Mouse (Mus musculus): ENCODE results near the gene Ccdc171. TPM values are rescaled to one million over a fixed set of nuclear protein-coding genes. Genes with fewer than 3 reads are reported as not detected.
"Not testable (repeated sequence)": the region's sequence is repeated elsewhere in the genome, so short reads cannot be mapped to it uniquely, and the experiment has no call there.

Gene Ccdc171
- total RNA-seq, 2 experiments from 2014 or later: 22.4 to 27.3 TPM

- no peak for ATAC-seq (replicated peaks; ENCODE audit: low FRiP score, low TSS enrichment, poor library complexity, severe bottlenecking)
Measured at GRCm38 (mm10) chr4:83522066-83522465, 3.3 kb upstream of the Ccdc171 start.

DNA sequence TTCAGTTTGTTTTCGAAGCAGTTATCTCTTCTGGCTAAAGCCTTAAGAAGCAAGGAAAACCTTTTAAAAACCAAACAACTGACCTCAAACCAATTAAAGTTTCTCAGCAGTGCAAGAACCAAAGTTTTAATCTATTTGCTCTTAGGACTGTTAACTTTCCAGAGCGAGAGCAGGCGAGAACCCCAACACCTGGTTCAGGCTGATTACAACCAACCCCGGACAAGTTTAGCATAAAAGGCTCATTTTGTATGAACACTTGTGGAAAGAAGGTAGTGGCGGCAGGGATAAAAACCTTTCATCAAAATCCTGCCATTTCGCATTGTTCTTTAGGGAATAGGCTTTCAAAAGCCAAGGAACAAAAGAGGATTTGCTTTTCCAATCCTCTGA lies 896 bp upstream of the Ccdc171 start:
- peak; percentile 38 for ATAC-seq (replicated peaks; ENCODE audit: low FRiP score, low TSS enrichment, poor library complexity, severe bottlenecking)

- ATAC-seq (replicated peaks; ENCODE audit: low FRiP score, low TSS enrichment, poor library complexity, severe bottlenecking): peak; percentile 61
Measured at GRCm38 (mm10) chr4:83525690-83526055, 328 bp downstream of the Ccdc171 start.

DNA sequence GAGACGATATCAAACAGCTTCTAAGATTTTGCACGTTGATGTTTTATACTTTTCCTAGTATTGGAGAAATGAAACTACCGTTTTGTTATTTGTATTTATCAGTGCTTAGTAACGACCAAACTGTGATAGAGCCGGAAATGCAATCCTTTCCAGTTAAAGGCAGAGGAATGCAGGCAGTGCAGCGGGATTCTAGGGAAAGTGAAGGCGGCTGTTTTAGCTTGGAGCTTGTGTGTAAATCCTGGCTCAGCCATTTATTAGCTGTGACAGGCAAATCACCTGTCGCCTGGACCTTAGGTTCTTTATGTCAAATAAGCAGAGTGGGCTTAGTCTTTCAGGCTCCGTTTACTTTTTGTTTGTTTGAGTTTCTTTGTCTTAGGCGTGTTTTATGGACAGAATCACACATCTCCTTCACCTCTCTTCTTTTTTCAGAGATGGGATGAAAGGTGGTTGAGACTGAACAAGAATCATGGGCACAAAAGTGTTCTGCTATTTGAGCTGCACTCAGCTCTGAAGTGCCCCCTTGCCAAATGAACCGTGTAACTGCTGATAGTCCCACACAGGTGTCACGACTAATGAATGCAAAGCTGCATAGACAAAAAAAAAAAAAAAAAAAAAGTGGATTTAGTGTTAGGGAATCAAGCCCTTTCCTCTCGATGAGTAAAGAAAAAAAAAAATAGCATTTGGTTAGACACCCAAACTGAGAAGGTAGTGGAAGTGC lies 1.1 kb downstream of the Ccdc171 start:
- 0 out of 2 replicates have a peak, but pooled peaks have one; percentile 7 for ATAC-seq (replicated peaks; ENCODE audit: low FRiP score, low TSS enrichment, poor library complexity, severe bottlenecking)

DNA sequence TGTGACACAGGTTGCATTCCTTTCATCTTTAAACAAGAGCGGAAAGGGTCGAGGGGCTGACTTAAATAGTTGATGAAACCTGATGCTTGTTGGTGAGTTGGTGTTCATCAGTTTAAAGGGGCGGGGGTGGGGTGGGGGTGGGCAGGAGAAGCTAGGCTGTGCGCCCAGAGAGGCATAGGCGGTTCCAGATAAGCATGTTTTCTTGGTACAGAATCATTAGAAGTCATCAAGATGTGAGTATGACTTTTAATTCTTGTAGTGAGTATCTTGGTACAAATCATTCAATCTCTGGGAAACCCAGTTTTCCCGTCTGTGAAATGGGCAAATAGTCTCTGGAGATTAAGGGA lies 1.6 kb downstream of the Ccdc171 start:
- no peak for ATAC-seq (replicated peaks; ENCODE audit: low FRiP score, low TSS enrichment, poor library complexity, severe bottlenecking)

- no peak for ATAC-seq (replicated peaks; ENCODE audit: low FRiP score, low TSS enrichment, poor library complexity, severe bottlenecking)
Measured at GRCm38 (mm10) chr4:83527921-83528320, 2.6 kb downstream of the Ccdc171 start.

- ATAC-seq (replicated peaks; ENCODE audit: low FRiP score, low TSS enrichment, poor library complexity, severe bottlenecking): not testable (repeated sequence)
Measured at GRCm38 (mm10) chr4:83530060-83530459, 4.7 kb downstream of the Ccdc171 start.

GRCm38 (mm10) chr4:83533168-83533911 lies 8.0 kb downstream of the Ccdc171 start:
- peak; percentile 63; the same call in 1 of the 2 replicates for ATAC-seq (replicated peaks; ENCODE audit: low FRiP score, low TSS enrichment, poor library complexity, severe bottlenecking)

DNA sequence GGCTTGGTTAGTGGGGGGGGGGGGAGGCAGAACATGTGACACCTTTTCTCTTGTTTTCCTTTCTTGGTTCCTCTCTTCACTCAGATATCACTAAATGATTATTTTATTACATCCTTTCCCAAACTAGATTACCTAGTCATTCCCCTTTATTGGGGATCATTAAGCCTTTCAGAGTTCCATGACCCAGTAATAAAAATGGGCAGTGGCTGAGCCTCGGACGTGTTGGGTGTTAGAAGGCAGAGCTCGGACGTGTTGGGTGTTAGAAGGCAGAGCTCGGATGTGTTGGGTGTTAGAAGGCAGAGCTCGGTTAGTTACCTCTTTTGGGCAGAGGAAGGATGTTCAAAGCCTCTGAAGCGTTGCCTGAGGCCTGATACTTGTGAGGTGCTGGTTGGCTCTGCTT lies 8.7 kb downstream of the Ccdc171 start:
- ATAC-seq (replicated peaks; ENCODE audit: low FRiP score, low TSS enrichment, poor library complexity, severe bottlenecking): no peak

DNA sequence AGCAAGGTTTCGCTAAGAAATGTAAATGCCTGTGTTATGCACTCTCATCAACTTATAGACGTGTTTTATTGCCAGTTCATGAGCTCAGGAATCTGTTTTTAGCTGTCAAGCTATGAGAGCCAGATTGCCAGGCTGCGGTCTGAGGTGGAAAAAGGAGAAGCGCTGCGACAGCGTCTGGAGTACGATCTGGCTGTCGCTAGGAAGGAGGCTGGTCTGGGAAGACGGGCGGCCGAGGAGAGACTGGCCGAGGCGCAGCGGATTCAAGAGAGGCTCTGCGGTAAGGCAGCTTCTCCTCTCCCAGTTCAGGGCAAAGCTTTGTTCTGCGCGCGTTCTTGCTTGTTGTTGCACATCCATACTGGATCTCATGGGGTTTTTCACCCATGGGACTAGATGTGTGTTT lies 24.2 kb downstream of the Ccdc171 start:
- no peak for ATAC-seq (replicated peaks; ENCODE audit: low FRiP score, low TSS enrichment, poor library complexity, severe bottlenecking)

- peak; percentile 54 for ATAC-seq (replicated peaks; ENCODE audit: low FRiP score, low TSS enrichment, poor library complexity, severe bottlenecking)
Measured at GRCm38 (mm10) chr4:83567190-83568113, 42.1 kb downstream of the Ccdc171 start.

GRCm38 (mm10) chr4:83568145-83568544 lies 42.8 kb downstream of the Ccdc171 start:
- ATAC-seq (replicated peaks; ENCODE audit: low FRiP score, low TSS enrichment, poor library complexity, severe bottlenecking): not testable (repeated sequence)

- peak; percentile 74 for ATAC-seq (replicated peaks; ENCODE audit: low FRiP score, low TSS enrichment, poor library complexity, severe bottlenecking)
Measured at GRCm38 (mm10) chr4:83570569-83570968, 45.2 kb downstream of the Ccdc171 start.

GRCm38 (mm10) chr4:83571033-83571432 lies 45.7 kb downstream of the Ccdc171 start:
- ATAC-seq (replicated peaks; ENCODE audit: low FRiP score, low TSS enrichment, poor library complexity, severe bottlenecking): no peak

DNA sequence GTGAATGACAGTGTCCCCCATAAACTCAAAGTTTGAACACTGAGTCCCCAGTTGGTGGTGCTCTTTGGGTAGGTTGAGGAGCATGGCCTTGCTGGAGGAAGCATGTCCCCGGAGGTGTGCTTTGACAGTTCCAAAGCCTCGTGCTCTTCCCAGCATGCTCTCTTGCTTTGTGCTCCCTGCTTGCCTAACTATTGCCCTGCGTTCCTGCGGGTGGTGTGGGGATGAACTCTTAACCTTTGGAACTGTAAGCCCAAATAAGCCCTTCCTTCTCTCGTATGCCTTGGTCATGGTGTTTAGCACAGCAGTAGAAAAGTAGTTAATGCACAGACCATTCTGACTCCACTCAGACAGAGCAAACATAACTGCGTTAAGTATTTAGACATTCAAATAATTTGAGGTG lies 47.2 kb downstream of the Ccdc171 start:
- ATAC-seq (replicated peaks; ENCODE audit: low FRiP score, low TSS enrichment, poor library complexity, severe bottlenecking): no peak

- peak; percentile 99 for ATAC-seq (replicated peaks; ENCODE audit: low FRiP score, low TSS enrichment, poor library complexity, severe bottlenecking)
Measured at GRCm38 (mm10) chr4:83576315-83576714, 51.0 kb downstream of the Ccdc171 start.

- no peak for ATAC-seq (replicated peaks; ENCODE audit: low FRiP score, low TSS enrichment, poor library complexity, severe bottlenecking)
Measured at GRCm38 (mm10) chr4:83580157-83580556, 54.8 kb downstream of the Ccdc171 start.

DNA sequence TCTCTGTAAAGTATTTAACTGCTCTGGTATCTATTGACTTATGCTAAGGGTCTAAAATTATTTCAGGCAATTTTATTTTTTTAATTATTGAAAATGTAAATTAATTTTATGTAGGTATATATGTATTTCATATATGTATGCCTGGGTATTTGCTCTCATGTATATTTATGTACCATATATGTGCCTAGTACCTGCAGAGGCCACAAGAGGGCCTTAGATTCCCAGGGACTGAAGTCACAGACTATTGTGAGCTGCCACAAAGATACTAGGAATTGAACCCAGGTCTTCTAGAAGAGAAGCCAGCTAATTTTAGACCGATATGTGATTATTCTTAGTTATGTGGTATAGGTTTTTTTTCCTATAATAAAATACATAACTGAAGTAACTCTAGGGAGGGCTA lies 62.2 kb downstream of the Ccdc171 start:
- ATAC-seq (replicated peaks; ENCODE audit: low FRiP score, low TSS enrichment, poor library complexity, severe bottlenecking): no peak

- ATAC-seq (replicated peaks; ENCODE audit: low FRiP score, low TSS enrichment, poor library complexity, severe bottlenecking): peak; percentile 70; the same call in 1 of the 2 replicates
Measured at GRCm38 (mm10) chr4:83596486-83596885, 71.1 kb downstream of the Ccdc171 start.

- no peak for ATAC-seq (replicated peaks; ENCODE audit: low FRiP score, low TSS enrichment, poor library complexity, severe bottlenecking)
Measured at GRCm38 (mm10) chr4:83611111-83611510, 85.8 kb downstream of the Ccdc171 start.

Measured in megakaryocyte-erythroid progenitor cell, adult 5-6 weeks (primary cell).